Mouse (Mus musculus): ENCODE results near the gene Soat1. TPM values are rescaled to one million over a fixed set of nuclear protein-coding genes. Genes with fewer than 3 reads are reported as not detected.

Gene Soat1
- total RNA-seq, 2 experiments from 2014 or later, result 32.3 to 47.6 TPM

DNA sequence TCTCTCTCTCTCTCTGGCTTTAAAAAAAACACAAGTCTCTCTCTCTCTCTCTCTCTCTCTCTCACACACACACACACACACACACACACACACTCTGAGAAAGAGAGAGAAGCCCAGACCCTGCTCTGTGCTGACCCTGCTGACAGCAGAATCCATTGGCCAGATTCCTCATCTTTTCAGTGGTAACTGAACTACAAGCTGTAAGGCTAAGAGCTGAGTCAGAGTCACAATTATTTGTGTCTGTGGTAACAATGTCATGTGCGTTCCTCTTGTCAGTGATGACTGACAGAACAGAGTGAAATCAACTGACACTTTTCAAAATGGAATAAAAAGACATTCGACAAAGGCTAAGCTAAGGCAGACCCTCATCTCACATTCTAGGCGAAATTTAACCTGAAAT, 5.6 kb downstream of the Soat1 start:
- intact Hi-C loops (cut with DNase I), result no loop called here
- no peak for DNase-seq (ENCODE audit: low spot score in 2 of 2)

DNA sequence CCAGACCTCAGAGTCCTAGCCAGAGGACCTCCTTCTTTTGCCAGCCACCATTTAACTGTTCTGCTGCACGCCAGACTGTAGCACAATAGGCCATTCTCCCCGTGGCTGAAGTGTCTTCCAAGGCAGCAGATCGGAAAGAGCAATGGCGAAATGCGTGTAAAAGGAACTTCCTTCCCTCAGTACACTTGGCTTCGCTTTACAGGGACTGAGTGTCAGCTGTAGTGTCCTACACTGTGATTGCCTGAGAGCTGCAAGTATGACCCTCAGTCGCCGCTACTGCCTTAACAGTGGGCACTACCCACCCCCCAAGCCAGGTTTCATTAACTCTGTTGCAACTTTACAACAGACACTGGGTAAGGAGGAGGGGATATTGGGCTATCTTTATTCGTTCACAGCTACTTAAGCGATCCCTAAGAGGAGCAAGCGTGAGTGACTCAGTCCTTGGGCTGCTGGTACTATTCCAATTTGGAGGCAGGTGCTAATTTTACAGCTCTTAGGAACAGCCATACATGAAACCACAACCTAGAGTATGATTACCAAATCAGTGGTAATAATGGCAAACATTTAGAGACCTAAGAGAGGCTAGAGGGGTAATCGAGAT, 6.4 kb downstream of the Soat1 start:
- intact Hi-C loops (cut with DNase I), result no loop called here
- peak in 1 of 2 experiments; percentile 5 for DNase-seq (ENCODE audit: low spot score in 2 of 2)

DNA sequence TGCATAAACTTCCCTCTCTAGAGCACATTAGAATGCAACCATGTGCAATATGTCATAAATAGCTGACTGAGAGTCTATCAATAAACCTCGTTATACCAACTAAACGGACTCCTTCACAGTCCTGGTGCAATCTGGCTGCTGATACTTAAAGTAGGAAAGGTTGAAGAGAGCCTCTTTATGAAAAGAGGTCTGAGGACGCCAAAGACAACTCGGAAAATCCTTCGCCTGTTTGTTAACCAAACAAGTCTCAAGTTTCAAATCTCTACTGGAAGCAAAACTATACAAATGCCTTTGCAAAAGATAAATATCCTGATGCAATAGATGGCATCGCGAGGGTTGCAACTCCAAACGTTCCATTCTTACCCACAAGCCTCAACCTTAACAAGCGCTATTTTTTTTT, 9.2 kb downstream of the Soat1 start:
- intact Hi-C loops (cut with DNase I), result no loop called here
- no peak for DNase-seq (ENCODE audit: low spot score in 2 of 2)

DNA sequence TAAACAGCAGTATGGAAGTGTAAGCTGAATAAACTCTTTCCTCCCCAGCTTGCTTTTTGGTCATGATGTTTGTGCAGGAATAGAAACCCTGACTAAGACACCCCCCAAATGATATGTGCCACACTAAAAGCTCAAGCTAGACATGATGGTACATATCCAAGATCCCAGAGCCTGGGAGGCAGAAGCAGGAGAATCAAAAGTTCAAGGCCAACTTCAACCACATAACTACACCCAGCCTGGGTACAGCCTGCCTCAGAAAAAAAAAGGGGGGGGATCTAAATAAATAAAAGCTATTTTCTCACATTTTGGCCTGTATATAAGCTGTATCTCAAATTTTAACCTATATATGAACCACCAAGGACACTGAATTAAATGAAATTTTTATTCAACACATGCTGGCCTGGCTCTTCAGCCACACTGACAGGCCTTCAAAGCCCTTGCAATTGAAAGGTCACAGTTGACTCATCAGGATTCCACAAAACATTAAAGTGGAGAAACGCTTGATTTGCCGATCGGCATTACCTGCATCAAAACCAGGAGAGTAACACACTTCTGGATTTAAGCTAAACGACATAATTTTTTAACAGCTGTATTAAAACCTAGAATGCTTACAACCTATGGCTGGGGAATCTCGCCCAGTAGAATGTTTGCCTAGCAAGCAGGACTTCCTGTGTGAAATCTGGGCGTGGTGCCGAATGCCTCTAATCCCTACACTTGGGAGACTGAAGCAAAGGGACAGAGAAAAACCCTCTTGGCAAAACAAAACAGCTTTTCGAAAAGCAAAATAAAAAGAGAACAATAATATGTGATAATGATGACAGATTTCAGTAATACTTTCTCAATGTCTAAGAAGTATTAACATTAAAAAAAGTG, 9.9 kb downstream of the Soat1 start:
- no peak for DNase-seq (ENCODE audit: low spot score in 2 of 2)
- intact Hi-C loops (cut with DNase I), result no loop called here

DNA sequence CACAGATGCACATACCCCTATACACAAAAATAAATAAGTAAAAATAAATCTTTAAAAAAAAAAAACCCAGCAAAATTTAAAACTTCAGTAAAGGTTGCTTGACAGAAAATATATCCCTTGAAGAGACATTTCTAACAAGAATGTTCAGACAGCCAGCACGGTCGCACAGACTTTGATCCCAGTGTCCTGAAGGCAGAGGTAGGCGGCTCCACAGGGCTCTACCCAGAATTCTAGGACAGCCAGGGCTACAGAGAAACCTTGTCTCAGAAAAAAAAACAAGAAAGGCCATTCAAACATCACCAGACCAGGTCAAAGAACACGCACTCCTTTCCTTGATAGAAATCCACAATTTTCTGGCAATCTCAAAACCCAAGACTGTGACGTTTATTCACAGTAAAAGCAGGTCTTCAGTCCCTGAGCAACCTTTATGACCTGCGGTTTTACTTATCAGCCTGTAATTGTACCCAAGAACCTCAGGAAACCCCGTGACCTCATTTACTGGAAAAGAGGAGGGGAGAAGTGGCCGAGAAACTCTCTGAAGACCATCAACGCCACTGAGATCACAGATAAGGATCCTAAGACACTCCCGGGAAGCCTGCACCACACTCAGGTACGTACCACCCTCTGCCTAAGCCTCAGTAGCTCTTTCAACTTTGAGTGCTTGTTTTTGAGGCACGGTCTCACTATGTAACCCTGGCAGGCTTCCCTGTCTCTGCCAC, 11.7 kb downstream of the Soat1 start:
- no peak for DNase-seq (ENCODE audit: low spot score in 2 of 2)
- intact Hi-C loops (cut with DNase I), result no loop called here

DNA sequence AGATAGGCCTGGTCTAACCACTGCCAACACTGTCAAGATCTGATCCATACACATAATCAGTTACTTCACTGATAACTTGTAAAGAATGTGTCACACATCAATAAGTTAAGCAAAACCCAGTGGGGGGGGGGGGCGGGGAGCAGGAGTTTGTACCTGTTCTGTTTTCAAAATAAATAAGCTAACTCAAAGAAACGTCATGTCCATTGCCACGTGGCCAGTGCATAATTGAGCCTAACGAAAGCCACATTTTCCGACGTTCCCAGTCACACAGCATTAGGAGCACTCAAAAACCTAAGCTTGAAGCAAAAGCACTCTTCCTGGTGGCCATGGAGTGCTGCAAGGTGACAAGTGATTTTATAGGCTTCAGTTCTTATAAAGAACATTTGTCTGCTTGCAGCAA, 13.1 kb downstream of the Soat1 start:
- intact Hi-C loops (cut with DNase I), result no loop called here
- DNase-seq (ENCODE audit: low spot score in 2 of 2), result no peak

DNA sequence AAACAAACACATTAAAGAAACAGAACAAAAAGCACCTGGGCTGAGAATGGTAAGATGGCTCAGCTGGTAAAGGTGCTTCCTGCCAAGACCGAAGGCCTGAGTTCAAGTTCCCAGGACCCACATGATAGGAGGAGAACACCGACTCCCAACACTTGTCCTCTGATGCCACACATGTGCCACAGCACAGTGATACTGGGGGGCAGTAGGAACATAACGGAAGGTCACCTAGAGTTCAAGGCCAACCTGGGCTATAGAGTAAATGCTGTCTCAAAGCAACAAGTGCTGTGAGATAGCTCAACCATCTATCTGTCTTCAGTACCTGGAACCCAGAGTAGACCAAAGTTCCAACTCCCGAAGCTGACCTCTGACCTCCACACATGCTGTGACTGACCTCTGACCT, 13.9 kb downstream of the Soat1 start:
- intact Hi-C loops (cut with DNase I), result no loop called here
- DNase-seq (ENCODE audit: low spot score in 2 of 2), result no peak

DNA sequence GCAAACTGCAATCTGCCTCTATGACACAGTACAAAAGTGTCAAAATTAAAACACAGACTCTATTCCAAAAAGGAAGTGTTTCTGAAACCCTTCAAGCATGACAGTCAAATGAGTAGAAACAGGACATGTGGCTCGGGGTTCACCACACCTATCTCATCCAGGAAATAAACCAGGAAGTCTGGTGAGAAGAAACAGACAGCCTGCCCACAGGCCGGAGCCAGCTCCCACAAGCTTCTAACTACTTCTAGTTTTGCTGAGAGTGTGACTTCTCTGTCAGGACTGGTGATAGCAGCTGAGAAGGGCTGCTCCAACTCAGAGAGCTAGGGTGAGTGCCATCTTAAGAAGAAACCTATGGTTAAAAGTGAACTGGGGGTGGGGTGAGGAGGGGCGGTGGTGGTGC, 14.4 kb downstream of the Soat1 start:
- DNase-seq (ENCODE audit: low spot score in 2 of 2), result no peak
- intact Hi-C loops (cut with DNase I), result no loop called here

DNA sequence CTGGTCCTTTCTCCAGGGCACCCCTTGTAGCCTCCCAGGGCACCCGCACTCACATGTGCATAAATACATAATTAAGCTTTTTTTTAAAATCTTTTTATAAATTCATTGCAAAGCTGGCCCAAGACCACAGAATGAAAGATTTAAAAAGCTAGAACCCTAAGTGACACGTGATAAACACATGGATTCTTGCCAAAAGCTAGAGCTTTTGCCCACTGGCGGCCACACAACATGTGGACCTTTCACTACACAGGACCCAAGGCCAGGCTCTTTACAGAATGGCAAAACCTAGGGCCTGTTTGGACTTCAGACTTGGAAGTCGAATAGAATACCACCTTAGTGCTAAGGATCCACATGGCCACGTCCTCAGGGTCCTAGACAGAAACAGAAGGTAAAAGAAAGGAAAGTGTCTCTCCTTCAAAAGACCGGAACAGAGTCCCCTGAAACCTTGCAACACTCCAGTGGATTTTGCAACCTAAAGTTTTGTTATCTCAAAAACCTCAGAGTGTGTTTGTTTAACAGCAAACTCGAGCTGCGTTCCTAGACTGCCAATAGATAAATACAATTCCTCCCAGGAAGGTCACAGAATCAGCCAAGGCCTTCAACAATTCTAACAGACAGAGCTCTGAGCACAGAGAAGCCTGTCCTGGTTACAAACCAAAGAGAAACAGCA, 15.6 kb downstream of the Soat1 start:
- intact Hi-C loops (cut with DNase I), result no loop called here

DNA sequence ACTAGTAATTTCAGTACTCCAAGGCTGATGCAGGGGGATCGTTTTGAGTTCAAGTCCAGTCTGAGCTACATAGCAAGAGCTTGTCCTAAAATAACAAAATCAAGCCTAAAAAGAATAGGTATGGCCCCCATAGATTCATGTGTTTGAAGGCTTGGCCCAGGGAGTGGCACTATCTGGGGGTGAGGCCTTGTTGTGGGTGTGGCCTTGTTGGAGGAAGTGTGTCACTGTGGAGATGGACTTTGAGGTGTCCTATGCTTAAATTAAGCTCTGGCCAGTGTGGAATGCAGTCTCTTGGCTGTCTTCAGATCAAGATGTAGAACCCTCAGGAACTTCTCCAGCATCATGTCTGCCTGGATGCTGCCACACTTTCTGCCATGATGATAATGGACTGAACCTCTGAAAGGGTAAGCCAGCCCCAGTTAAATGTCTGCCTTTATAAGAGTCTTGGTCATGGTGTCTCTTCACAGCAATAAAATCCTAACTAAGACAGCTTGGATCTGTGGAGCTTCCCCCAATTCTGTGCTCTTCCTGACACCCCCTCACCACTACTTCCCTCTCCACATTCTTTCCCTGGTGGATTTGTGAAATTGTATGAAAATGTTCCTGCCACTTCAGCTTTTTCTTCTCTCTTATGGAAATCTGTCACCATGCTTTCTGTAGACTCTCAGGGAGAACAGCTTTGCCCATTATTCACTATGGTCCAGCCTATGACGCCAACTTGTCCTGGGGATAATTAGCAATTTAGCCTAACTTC, 18.9 kb downstream of the Soat1 start:
- intact Hi-C loops (cut with DNase I), result no loop called here

More for the DNA sequence above, 15.6 kb downstream of the Soat1 start:
- DNase-seq (ENCODE audit: low spot score in 2 of 2), result no peak

DNA sequence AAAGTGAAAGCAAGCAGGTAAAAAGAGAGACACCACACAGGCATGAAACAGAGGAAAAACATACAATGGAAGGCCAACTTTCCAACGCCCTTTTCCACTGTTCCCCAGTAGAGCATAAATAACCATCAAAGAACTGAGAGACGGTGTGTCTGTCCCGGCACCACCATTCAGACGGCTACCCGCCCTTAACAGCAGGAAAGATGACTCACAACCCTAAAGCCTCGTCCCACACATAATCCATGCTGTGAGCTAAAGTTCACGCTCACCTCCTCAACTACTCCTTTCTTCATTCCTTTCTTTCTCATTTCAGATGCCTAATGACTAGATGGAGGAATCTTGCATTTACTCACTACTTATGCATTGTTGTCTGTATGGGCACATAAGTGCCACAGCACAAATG, 19.7 kb downstream of the Soat1 start:
- intact Hi-C loops (cut with DNase I), result no loop called here
- no peak for DNase-seq (ENCODE audit: low spot score in 2 of 2)

More for the DNA sequence above, 18.9 kb downstream of the Soat1 start:
- no peak for DNase-seq (ENCODE audit: low spot score in 2 of 2)

DNA sequence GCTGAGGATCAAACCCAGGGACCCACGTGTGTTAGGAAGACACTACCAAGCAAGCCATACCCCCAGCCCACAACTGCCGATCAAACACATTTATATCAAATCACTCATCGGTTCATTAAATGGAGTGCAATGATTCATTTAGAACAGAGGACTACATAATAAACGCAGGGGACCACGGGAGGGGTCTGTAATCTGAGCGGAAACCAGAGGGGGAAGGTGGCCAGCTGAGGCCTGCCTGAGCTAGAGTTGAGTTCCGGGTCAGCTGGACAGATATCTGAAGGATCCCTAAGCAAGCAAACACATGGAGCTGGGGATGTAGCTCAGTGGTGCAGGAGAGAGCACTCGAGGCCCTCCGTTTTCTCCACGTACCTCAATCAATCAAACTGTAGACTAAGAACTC, 20.3 kb downstream of the Soat1 start:
- intact Hi-C loops (cut with DNase I), result no loop called here
- DNase-seq (ENCODE audit: low spot score in 2 of 2), result no peak

DNA sequence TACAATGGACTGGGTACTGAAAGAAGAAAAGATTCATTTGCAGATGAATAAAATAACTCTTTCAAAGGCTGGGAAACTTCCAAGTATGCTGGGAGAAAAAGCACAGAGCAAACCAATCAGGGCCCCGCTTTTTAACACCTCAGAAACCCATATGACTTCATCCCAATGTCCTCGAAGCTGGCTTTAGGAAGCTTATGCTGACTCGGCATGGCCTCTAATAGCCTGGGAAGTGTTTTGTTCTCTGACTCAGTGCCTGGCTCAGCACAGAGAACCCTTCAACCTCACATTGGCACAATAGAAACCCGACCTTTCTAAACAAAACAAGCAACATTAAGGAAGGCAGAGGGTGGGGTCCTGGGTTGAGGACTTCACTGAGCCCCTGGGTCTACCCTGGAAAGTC, 23.7 kb downstream of the Soat1 start:
- DNase-seq (ENCODE audit: low spot score in 2 of 2), result no peak
- intact Hi-C loops (cut with DNase I), result no loop called here

DNA sequence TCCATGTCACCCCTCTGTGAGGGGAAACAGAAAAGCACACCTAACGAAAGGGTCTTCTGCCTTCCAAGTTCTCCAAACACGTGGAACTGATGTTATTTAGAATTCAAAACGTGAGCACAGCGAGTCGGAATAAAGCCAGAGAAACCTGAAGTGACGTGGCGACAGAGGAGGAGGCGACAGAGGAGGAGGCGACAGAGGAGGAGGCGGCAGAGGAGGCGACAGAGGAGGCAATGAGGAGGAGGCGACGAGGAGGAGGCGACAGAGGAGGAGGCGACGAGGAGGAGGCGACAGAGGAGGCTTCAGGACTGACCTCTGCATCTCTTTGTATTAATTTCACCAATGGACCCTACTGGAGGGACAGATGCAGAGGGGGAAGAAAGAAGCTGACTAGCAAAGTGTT, 24.4 kb downstream of the Soat1 start:
- DNase-seq (ENCODE audit: low spot score in 2 of 2), result no peak
- intact Hi-C loops (cut with DNase I), result no loop called here

DNA sequence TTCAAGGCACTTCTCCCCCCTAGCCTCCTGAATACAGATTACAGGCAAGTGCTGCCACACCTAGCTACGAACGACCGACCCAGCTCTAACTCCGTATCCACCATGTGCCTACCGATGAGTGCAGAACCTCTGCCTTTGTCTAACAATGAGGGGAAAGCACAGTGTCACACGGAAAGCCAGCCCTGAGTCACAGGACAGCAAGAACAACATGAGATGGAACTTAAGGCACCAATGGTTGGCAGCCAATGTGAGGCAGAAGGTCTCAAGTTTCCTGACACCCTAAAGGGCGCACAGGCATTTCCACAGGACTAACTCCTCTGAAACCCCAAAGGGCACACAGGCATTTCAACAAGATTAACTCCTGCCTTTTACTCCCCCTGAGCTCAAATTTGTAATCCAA, 25.0 kb downstream of the Soat1 start:
- intact Hi-C loops (cut with DNase I), result no loop called here
- no peak for DNase-seq (ENCODE audit: low spot score in 2 of 2)

DNA sequence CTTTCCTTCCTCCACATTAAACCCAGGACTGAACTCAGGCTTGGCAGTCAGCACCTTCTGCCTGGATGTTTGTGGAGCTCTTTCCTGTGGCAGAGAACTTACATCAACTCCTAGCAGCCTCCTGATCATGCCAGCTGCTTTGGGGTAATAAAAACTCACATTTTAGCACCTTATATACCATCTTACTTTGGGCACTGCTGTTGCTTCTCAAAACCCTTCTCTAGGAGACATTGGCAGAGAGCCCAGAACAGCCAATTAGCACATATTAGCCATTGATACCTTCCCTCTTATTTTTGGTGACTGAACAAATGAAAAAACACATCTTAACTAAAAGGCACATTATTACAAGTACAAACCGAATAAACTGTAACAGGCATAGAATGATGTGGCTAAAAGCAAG, 29.1 kb downstream of the Soat1 start:
- intact Hi-C loops (cut with DNase I), result no loop called here
- no peak for DNase-seq (ENCODE audit: low spot score in 2 of 2)

DNA sequence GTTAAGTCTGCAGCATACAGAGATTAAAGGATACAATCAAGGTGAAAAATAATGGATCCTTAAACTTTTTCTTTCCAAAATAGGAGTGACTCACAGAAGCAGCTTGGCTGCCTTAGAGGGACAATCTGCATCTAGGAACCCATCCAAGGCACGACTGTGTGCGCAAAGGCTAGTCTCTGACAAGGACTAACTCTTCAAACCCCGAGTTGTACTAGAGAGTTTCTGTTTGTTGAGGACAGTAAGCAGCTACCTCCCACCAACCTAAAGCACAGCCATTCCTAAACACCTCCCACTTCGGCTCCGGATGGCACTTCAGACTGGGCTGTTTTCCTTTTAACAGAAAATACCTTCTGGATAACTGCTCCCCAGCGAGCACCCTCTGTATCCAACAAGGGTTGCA, 31.4 kb downstream of the Soat1 start:
- intact Hi-C loops (cut with DNase I), result no loop called here
- peak; percentile 36 to 46 for DNase-seq (ENCODE audit: low spot score in 2 of 2)

DNA sequence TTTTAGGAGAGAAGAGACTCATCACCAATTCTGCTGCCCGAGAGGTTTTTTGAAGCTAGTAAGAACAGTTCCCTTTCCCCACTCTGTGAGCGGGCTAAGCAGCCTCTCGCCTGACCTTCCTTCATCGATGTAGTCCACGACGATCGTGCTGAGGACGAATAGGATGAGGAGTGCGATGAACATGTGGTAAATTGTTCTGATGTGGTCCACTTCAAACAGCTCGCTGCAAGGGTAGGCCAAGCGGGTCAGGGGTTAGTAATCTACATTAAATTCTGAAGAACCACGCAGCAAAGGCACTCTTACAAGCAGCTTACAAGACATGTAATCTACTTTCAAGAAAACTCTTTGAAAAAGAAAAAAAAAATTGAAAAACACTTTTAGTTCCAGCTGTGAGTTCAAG, 31.9 kb downstream of the Soat1 start:
- no peak for DNase-seq (ENCODE audit: low spot score in 2 of 2)
- intact Hi-C loops (cut with DNase I), result no loop called here

DNA sequence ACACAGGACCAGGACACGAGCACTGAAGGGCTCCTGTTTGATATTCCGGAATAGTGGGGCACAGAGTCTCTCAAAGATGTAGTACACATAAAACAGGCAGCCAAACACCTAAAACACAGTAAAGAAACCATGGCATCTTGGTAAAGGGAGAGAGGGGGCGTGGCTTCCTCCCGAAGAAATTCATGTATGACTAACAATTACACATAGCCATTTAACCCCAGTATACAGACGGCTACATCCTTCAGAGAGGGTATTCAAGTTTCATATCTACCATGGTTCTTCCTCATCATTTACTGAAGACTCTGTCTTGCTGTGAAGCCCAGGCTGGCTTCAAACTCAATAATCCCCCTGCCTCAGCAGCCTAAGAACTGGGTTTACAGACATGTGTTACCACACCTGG, 36.4 kb downstream of the Soat1 start:
- intact Hi-C loops (cut with DNase I), result no loop called here

More for the DNA sequence above, 36.4 kb downstream of the Soat1 start:
- DNase-seq (ENCODE audit: low spot score in 2 of 2), result no peak

All from left cerebral cortex, postnatal 36 days (tissue).